ENCODE assay signal across 9 mouse cellular contexts in the genomic region with DNA sequence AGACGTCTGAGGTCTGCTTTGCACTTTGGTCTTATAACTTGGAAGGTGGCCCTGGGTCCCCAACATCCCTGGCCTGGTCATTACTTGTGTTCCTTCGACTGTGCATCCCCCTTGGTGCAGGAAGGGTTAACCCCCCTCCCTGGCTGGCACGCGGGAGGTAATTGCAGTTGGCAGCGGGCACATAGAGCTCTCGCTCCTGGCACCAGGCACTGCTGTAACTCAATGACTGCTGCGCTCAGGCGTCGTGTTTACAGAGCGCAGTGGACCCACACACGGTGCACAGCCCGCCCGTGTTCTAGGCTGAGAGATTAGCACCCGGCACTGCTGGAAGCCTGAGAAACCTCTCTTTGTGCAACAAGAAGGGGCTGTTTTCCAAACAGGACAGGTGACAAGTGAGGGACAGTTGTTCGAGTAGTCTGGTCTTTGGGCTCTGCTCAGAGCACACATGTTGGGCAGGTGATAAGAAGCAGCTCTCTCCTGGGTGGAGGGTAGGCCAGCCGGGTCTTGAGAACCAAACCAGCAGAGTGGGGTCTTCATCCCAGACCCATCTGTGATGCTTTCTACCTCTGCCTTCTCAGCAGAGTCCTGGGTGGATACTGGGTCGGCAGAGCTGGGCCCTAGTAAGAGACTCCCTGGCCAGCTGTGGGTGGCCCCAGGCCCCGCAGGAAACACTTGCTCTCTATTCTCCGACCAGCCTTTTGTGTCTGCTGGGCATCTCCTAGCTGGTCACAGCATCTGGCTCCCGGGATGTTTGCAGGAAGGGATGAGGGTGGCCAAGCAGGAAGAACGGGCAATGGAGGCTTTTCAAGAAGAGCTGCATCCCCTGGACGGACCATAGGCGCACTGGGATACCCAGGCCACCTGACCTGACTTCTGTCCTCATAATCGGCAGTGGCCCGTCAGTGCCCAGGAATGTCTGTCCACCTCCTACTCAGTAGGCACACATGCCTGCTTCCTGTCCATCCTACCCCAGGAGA. TPM values are rescaled to one million over a fixed set of nuclear protein-coding genes. Genes with fewer than 3 reads are reported as not detected.
A peak's percentile ranks its signal among the peaks of the same experiment; 100 is the strongest.
DNase-seq lines count a peak whose midpoint lies in the region; ATAC-seq lines count a peak whose summit lies in the region.
"Had no signal": no experiment of that assay in that cellular context is flagged by ENCODE, and none has a peak within 500 bp of the region (broad histone marks: within the 10 kb centered on the region; RNA-seq: fewer than 3 reads in every experiment).

No protein-coding gene starts in this region.

- H3K4me3 ChIP-seq in limb, embryonic 10.5 days = peak overlapping the region; percentile 26; the same call in 1 of the 2 replicates
- H3K4me3 ChIP-seq in stomach, embryonic 15.5 days (replicated peaks) = no peak overlapping the region
- H3K4me3 ChIP-seq: megakaryocyte, embryonic 14.5 days had no signal

- peaks cover 75% of the 10 kb centered on the region for H3K36me3 ChIP-seq in limb, embryonic 10.5 days
- H3K36me3 ChIP-seq in stomach, embryonic 15.5 days = no peaks in the 10 kb centered on the region

- WGBS in limb, embryonic 10.5 days = 82% methylated on average over 25 of the region's 25 CpGs
- 62% methylated on average over 25 of the region's 25 CpGs for WGBS in stomach, embryonic 15.5 days

- peaks cover 99% of the 10 kb centered on the region for H3K4me1 ChIP-seq in limb, embryonic 10.5 days
- peaks cover 85% of the 10 kb centered on the region for H3K4me1 ChIP-seq in stomach, embryonic 15.5 days

- no peak for ATAC-seq in stomach, embryonic 15.5 days (ENCODE audit: insufficient read depth, low FRiP score, low read depth)

- peak; percentile 63 for DNase-seq in cerebellum, adult 9-11 months
- no peak for DNase-seq in cerebellum, adult 18-20 months
- DNase-seq in right cerebral cortex, adult 18-20 months = peak; percentile 27
- no peak for DNase-seq in right cerebral cortex, postnatal 25 days
- DNase-seq in limb, embryonic 10.5 days (ENCODE audit: low spot score) = no peak
- no peak for DNase-seq in natural killer cell, adult 2 months (ENCODE audit: low spot score in 2 of 2)
- no peak for DNase-seq in thymus, postnatal 14 days

- H3K4me2 ChIP-seq in stomach, embryonic 15.5 days = no peak overlapping the region

- peak overlapping the region; percentile 57 for H3K27ac ChIP-seq in limb, embryonic 10.5 days
- H3K27ac ChIP-seq in stomach, embryonic 15.5 days = 0 out of 2 replicates have a peak overlapping the region, but pooled peaks have one; percentile 6

- no peaks in the 10 kb centered on the region for H3K27me3 ChIP-seq in limb, embryonic 10.5 days (ENCODE audit: low read depth, poor library complexity, severe bottlenecking)
- no peaks in the 10 kb centered on the region for H3K27me3 ChIP-seq in stomach, embryonic 15.5 days (replicated peaks)

- H3K9me3 ChIP-seq in limb, embryonic 10.5 days (replicated peaks) = no peaks in the 10 kb centered on the region
- H3K9me3 ChIP-seq in stomach, embryonic 15.5 days = no peaks in the 10 kb centered on the region
- H3K9me3 ChIP-seq: megakaryocyte, embryonic 14.5 days had no signal

- H3K9ac ChIP-seq in stomach, embryonic 15.5 days = no peak overlapping the region

RNA-seq across cellular contexts. Expression of a gene that starts 27.3 kb away (rescaled TPM):
- polyA plus RNA-seq in limb, embryonic 10.5 days (2016; fragmentation: Nextera tagmentation; extraction: Ambion mirVana) = 19.9 and 20.3 TPM in 2 replicates
- 7.2 and 7.9 TPM in 2 replicates for polyA plus RNA-seq in stomach, embryonic 15.5 days (2015; fragmentation: Nextera tagmentation; extraction: Ambion mirVana)

Comparison
In these comparisons a context has a peak if more than half of its experiments do, and no peak if none do; other contexts are left out.
1. DNase-seq: peak in cerebellum, adult 9-11 months (single experiment) and right cerebral cortex, adult 18-20 months (single experiment); none in cerebellum, adult 18-20 months (0 of 2), right cerebral cortex, postnatal 25 days (single experiment), limb, embryonic 10.5 days (single experiment), natural killer cell, adult 2 months (0 of 2) and thymus, postnatal 14 days (single experiment).